Mouse (Mus musculus) small intestine, adult 2 months (tissue): ENCODE data around the gene Sept6.

Experiments
- CTCF ChIP-seq: fragments of 200-500 bp; IDR thresholded peaks from 2 replicates; pipeline ENCODE4 v1.5.1; 2012; ENCODE audit warnings: low read depth, mild to moderate bottlenecking, control low read depth, inconsistent platforms, low read length, moderate library complexity, mixed read lengths; ENCODE audit not compliant: insufficient replicate concordance, insufficient read length; ENCODE audit errors: extremely low read depth
- POLR2A ChIP-seq: fragments of 200-500 bp; IDR thresholded peaks from 2 replicates; pipeline ENCODE4 v1.6.1; 2012; ENCODE audit warnings: low read depth, mild to moderate bottlenecking, control low read depth, inconsistent platforms, low read length, moderate library complexity

DNA sequence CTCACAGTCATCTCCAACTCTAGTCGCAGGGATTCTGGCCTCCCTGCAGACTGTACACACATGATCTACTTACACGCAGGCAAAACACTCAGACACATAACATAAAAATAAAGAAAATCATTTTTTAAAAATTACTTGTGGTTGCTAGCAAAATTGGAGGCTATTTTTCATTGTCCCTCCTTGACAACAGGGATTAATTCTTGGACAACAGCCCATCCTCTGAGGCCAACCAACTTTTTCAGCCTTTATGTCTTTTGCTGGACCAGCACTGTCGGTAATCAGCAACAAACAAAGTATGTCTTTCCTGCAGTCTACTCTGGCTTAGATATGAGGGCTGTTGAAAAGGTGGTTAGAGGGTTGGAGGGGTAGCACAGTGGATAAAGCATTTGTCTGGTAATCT lies 50.5 kb downstream of the Sept6 start:
- TF ChIP-seq CTCF, result no peak
- no peak for TF ChIP-seq POLR2A
